Mouse (Mus musculus) spleen, adult 2 months (tissue): ENCODE results near the gene Defa23. TPM values are rescaled to one million over a fixed set of nuclear protein-coding genes. Genes with fewer than 3 reads are reported as not detected.

Experiments
- polyA plus RNA-seq: library from polyadenylated mRNA; depleted of rRNA; stranded (reverse); fragments of >200 nt; gene quantifications from 2 replicates; pipeline ENCODE4 v1.2.3, GENCODE M21; 2012; rRNA removed

Defa23 gene
- polyA plus RNA-seq, 1 experiment: not detected

Other genes starting within 250 kb of the Defa23 start
- not detected in 2 replicates for gene Defb33, start 162.4 kb upstream of the Defa23 start, polyA plus RNA-seq
- gene Gm15056, start 152.4 kb upstream of the Defa23 start, polyA plus RNA-seq: 0.48 and 0.96 TPM in 2 replicates
- gene Gm6040, start 133.0 kb upstream of the Defa23 start, polyA plus RNA-seq: not detected in 2 replicates
- not detected in 2 replicates for gene AY761185, start 110.3 kb upstream of the Defa23 start, polyA plus RNA-seq
- gene Defa21, start 29.5 kb upstream of the Defa23 start, polyA plus RNA-seq: not detected in 2 replicates
- gene Defa35, start 10.0 kb downstream of the Defa23 start, polyA plus RNA-seq: not detected in 2 replicates
- gene Defa25, start 29.4 kb downstream of the Defa23 start, polyA plus RNA-seq: not detected in 2 replicates
- not detected in 2 replicates for gene Gm14851, start 41.0 kb downstream of the Defa23 start, polyA plus RNA-seq
- gene Defa30, start 79.6 kb downstream of the Defa23 start, polyA plus RNA-seq: not detected in 2 replicates
- gene Defa22, start 107.2 kb downstream of the Defa23 start, polyA plus RNA-seq: not detected in 2 replicates
- gene Defa31, start 136.6 kb downstream of the Defa23 start, polyA plus RNA-seq: not detected in 2 replicates
- not detected in 2 replicates for gene Gm15293, start 146.5 kb downstream of the Defa23 start, polyA plus RNA-seq
- gene Gm15292, start 194.7 kb downstream of the Defa23 start, polyA plus RNA-seq: not detected in 2 replicates